Mouse (Mus musculus) heart, postnatal 0 days (tissue): ENCODE results near the gene Sptlc2.

Source experiments
- CTCF ChIP-seq: IDR thresholded peaks from 2 replicates; pipeline ENCODE4 v1.5.1; 2016; ENCODE audit warnings: antibody characterized with exemption, control low read depth, low read depth
- EP300 ChIP-seq: IDR thresholded peaks from 2 replicates; pipeline ENCODE4 v1.6.1; 2016; ENCODE audit warnings: antibody characterized with exemption, low read depth

DNA sequence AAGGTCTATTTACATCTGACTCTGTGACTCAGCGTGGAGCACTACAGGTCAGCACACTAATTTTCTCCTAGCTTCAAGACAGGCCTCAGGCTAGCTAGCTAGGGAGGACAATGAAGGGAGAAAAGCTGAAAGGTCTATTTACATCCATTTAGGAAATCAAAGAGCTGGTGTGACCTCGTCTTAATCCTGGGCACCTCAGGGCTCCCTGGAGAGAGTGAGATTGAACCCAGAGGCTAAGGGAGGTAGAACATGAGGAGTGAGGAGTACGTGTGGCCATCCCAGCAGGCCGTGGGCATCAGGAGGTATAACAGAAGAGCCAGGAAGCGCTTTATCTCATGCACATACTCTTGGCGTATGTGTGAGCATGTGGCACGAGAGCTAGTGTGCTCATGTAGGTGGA lies 104.4 kb downstream of the Sptlc2 start:
- TF ChIP-seq CTCF, result no peak
- TF ChIP-seq EP300, result no peak
